Mouse (Mus musculus) frontal cortex, adult (tissue): ENCODE data around the gene Kpna2.
"Not testable (repeated sequence)": the region's sequence is repeated elsewhere in the genome, so short reads cannot be mapped to it uniquely, and the experiment has no call there.

Experiments used
- ATAC-seq: cut with Nextera tagmentation; 2 replicates; pipeline ENCODE4 v1.9.2; 2017; ENCODE audit warnings: mild to moderate bottlenecking, moderate library complexity, mixed read lengths; ENCODE audit not compliant: low TSS enrichment

Kpna2 gene

DNA sequence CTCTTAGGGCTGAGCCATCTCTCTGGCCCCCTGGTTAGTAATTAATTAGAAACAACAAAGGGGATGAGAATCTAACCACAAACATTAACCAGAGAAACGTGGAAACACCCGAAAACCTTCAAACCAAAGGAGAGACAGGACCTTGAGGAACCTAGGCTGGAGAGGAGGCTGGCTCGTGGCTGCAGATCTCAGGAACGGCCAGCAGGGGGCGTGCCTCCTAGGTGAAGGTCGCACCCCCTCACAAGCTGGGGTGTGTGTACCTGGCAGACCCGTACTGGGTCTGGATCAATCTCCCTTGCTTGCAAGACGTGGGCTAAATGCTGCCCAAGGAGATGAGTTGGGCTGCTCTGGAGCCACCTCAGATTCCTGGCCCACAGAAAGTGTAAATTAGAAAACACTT is 19.3 kb upstream of the Kpna2 start:
- ATAC-seq: no peak

- no peak for ATAC-seq
Measured at GRCm38 (mm10) chr11:107017339-107017886, 18.1 kb upstream of the Kpna2 start.

DNA sequence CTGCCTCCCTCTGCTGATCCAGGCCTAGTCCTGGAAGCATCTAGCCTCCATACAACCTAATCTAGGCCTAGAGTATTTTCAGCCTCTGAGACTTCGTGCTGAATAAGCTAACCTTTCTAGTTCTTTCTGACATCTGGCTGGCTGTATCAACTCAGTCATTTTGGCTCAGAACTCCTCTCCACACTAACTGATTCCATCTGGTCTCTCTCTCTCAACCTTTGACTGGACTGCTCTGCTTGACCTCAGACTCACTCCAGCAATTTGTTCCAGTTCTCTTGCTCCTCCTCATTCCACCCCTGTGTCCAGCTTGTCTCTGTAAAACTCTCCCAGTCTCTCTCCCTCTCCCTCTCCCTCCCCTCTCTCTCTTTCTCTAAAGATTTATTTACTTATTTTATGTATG is 17.6 kb upstream of the Kpna2 start:
- ATAC-seq: no peak

DNA sequence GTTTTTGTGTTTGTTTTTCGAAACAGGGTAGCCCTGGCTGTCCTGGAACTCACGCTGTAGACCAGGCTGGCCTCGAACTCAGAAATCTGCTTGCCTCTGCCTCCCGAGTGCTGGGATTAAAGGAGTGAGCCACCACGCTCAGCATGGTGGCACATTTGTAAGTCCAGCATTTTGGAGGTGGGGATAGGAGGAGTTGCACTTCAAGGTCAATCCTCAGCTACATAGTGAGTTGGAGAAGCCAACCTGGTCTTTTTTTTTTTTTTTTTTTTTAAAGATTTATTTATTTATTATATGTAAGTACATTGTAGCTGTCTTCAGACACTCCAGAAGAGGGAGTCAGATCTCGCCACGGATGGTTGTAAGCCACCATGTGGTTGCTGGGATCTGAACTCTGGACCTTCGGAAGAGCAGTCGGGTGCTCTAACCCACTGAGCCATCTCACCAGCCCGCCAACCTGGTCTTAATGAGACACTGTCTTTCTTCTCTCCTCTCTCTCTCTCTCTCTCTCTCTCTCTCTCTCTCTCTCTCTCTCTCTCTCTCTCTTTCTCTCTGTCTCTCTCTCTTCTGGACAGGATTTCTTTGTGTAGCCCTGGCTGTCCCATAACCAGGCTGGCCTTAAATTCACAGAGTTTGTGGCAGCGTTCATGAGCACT is 16.3 kb upstream of the Kpna2 start:
- not testable (repeated sequence) for ATAC-seq

GRCm38 (mm10) chr11:107014597-107015309 is 15.4 kb upstream of the Kpna2 start:
- no peak for ATAC-seq

GRCm38 (mm10) chr11:107014020-107014585 is 14.8 kb upstream of the Kpna2 start:
- no peak for ATAC-seq

DNA sequence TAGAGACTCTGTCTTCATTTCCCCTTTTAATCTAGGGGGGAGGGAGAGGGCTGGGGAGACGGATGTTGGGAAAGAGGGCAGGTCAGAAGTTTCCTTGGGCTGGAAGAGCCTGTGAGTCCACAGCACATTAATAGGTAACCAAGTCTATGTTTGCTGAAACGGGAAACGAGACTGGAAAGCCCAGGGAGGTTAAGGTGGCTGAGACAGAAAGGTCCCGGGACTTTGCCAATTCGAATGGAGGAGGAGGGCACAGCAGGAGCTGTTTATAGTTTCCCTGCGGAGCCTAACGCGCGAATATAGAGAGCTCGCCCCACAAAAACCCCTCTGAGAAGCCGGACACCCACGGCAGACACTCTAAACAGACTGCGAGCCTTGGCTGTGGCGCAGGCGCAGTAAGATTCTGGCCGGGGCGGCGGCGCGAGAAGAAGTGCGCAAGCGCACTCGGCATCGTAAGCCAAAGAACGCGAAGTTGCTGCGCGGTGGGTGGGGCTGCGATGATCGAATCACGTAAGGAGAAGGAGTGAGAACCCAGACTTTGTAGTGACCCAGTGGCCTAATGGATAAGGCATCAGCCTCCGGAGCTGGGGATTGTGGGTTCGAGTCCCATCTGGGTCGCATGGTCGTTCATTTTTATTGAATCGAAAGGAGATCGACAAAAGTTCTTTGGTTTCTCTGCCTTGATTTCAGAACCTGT is 13.1 kb upstream of the Kpna2 start:
- peak; percentile 96 for ATAC-seq

DNA sequence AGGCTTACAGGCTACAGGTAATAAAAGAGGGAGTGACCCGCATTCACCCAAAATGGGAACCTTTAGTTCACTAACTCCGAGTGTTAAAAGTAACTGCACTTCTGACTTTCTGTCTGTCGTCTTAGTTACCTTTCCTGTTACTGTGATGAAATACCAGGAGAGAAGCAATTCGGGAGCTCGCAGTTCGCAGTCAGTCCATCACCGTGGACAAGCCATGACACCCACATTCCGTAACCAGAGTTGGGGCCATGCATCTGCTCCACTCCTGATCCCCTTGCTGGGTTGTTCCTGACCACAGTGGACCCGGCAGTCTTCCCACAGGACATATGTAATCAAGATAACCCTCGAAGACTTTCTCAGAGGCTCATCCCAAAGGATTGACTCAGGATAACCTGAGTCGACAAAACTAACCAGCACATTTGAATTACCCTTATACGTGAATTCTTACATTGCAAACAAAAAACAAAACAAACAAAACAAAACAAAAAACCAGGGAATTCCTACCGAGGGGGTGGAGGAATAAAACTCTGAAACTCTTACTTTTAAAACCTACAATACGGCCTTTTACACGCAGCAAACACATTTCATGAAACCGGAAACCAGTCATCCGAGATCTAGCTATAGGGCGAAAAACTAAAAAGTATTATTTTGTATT is 12.5 kb upstream of the Kpna2 start:
- ATAC-seq: no peak

- ATAC-seq: no peak
Measured at GRCm38 (mm10) chr11:107011171-107011570, 11.8 kb upstream of the Kpna2 start.

DNA sequence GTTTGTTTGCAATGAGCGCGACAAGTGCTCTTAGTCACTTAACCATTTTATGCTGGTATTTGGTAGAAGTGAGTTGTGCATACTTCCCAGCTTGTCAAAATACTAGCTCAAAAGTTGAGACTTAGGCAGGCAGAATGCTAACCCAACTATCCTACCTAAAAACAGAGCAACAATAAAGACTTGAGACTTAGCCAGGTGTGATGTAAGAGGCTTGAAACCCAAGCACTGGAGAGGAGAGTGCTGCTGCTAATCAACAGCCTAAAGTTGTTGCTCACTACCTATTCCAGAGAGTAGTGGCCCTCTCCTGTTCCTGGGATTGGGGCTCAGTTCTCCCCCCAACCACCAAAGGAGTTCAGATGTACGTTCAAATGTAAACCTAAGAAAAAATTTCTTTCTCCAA is 11.1 kb upstream of the Kpna2 start:
- ATAC-seq: no peak

- ATAC-seq: no peak
Measured at GRCm38 (mm10) chr11:107005538-107005937, 6.2 kb upstream of the Kpna2 start.

GRCm38 (mm10) chr11:107001760-107002675 is 2.7 kb upstream of the Kpna2 start:
- no peak for ATAC-seq

GRCm38 (mm10) chr11:106999949-107000513 is 690 bp upstream of the Kpna2 start:
- no peak for ATAC-seq

GRCm38 (mm10) chr11:106998651-106999150 is 640 bp downstream of the Kpna2 start:
- ATAC-seq: peak; percentile 33; the same call in 1 of the 2 replicates

GRCm38 (mm10) chr11:106997976-106998375 is 1.4 kb downstream of the Kpna2 start:
- ATAC-seq: no peak

GRCm38 (mm10) chr11:106996492-106996891 is 2.8 kb downstream of the Kpna2 start:
- ATAC-seq: not testable (repeated sequence)

DNA sequence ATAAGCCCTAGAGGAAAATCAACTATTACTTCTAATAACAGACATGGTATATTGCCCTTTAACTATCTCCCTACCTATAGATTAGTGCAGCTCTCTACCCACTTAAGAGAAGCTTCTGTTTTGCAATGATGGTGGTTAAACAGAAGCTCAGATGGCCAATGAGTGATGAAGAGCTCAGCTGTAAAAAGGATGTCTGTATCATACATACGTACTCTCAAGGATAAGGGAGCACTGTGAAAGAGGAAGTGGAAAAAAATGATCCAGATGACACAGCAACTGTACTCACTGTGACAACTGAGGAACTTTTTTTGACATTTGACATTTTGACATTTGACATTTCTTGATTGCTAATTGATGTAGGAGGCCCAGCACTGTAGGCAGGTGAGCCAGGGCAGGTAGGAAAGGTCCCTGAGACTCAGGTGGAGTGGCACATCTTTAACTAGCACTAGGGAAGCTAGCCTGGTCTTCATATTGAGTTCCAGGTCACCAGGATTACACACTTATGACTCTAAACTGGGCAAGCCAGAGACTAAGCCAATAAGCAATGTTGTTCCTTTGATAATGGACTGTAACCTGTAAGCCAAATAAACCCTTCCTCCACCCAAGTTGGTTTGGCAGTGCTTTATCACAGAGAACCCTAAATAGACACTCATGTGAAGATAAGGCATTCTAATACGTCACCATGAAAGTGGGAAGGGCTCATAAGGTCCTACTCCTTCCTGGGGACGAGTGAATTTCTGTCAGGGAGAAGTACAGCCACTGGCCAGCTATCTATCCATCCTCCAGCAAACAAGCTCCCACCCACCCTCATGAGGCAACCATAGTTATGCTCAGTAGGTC is 4.9 kb downstream of the Kpna2 start:
- ATAC-seq: no peak

GRCm38 (mm10) chr11:106987384-106987783 is 12.0 kb downstream of the Kpna2 start:
- no peak for ATAC-seq

- ATAC-seq: not testable (repeated sequence)
Measured at GRCm38 (mm10) chr11:106985979-106986604, 13.2 kb downstream of the Kpna2 start.
